26 mouse cellular contexts compared by ENCODE assay signal in the genomic region with DNA sequence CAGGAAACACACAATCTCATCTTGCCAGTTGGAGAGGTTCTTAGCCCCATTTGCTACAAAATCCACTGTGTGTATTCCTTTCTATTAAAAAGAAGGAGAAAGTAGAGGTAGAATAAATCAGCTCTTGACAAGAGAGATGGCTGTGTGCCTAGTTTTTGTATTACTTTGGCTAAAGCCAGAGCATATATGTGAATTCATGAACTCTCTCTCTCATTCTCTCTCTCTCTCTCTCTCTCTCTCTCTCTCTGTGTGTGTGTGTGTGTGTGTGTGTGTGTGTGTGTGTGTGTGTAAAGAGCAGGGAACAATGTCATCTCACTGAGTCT.
DNase-seq lines count a peak whose midpoint lies in the region; ATAC-seq and TF ChIP-seq lines count a peak whose summit lies in the region.
"Had no signal": no experiment of that assay in that cellular context is flagged by ENCODE, and none has a peak within 500 bp of the region (broad histone marks: within the 10 kb centered on the region; RNA-seq: fewer than 3 reads in every experiment).

No protein-coding gene starts in this region.

- no peaks in the 10 kb centered on the region for H3K9me3 ChIP-seq in heart, embryonic 13.5 days
- no peaks in the 10 kb centered on the region for H3K9me3 ChIP-seq in kidney, postnatal 0 days (replicated peaks; ENCODE audit: low read length)
- no peaks in the 10 kb centered on the region for H3K9me3 ChIP-seq in lung, embryonic 16.5 days (ENCODE audit: control insufficient read depth, low read length)
- no peaks in the 10 kb centered on the region for H3K9me3 ChIP-seq in stomach, embryonic 16.5 days (replicated peaks; ENCODE audit: control insufficient read depth, low read length)
- H3K9me3 ChIP-seq: embryonic facial prominence, embryonic 12.5 days; G1E; hindbrain, embryonic 12.5 days; midbrain, embryonic 15.5 days; neural tube, embryonic 13.5 days had no signal

- no peak for DNase-seq in heart, postnatal 4 days
- peak; percentile 57 for DNase-seq in kidney, postnatal 0 days (ENCODE audit: low spot score)
- DNase-seq in kidney, postnatal 10 days, result no peak
- DNase-seq in lung, postnatal 10 days, result no peak
- no peak for DNase-seq in ovary, postnatal 36 days (ENCODE audit: low spot score)
- DNase-seq: adrenal gland, adult 8-10 months; cerebellum, adult 8-10 months; cerebellum, postnatal 25 days; forebrain, postnatal 0 days; kidney, adult 18-20 months; layer of hippocampus, postnatal 36 days; left cerebral cortex, postnatal 4 days; right cerebral cortex, postnatal 14 days; thymus, adult 2 months; thymus, postnatal 36 days had no signal

- no peaks in the 10 kb centered on the region for H3K36me3 ChIP-seq in heart, embryonic 13.5 days
- no peaks in the 10 kb centered on the region for H3K36me3 ChIP-seq in kidney, postnatal 0 days (ENCODE audit: insufficient read depth, low read length)
- no peaks in the 10 kb centered on the region for H3K36me3 ChIP-seq in lung, embryonic 16.5 days (ENCODE audit: control insufficient read depth, insufficient read depth, low read length)
- H3K36me3 ChIP-seq in stomach, embryonic 16.5 days (ENCODE audit: control insufficient read depth, insufficient read depth, low read length), result no peaks in the 10 kb centered on the region
- H3K36me3 ChIP-seq: embryonic facial prominence, embryonic 12.5 days; G1E; hindbrain, embryonic 12.5 days; midbrain, embryonic 15.5 days; neural tube, embryonic 13.5 days had no signal

- ATAC-seq in heart, embryonic 13.5 days (ENCODE audit: extremely low read depth, insufficient number of reproducible peaks, low FRiP score, low TSS enrichment), result no peak
- no peak for ATAC-seq in kidney, postnatal 0 days (replicated peaks; ENCODE audit: low FRiP score, low read depth)
- no peak for ATAC-seq in lung, embryonic 16.5 days (ENCODE audit: low read depth)
- ATAC-seq in stomach, embryonic 16.5 days (ENCODE audit: insufficient read depth, low FRiP score), result peak; percentile 18; the same call in 1 of the 2 replicates
- ATAC-seq: hindbrain, postnatal 0 days; midbrain, embryonic 15.5 days had no signal

- H3K9ac ChIP-seq in heart, embryonic 13.5 days, result no peak overlapping the region
- no peak overlapping the region for H3K9ac ChIP-seq in kidney, postnatal 0 days (ENCODE audit: low read depth, low read length)
- no peak overlapping the region for H3K9ac ChIP-seq in lung, embryonic 16.5 days (ENCODE audit: low read length)
- H3K9ac ChIP-seq in stomach, embryonic 16.5 days (ENCODE audit: low read length), result no peak overlapping the region
- H3K9ac ChIP-seq: embryonic facial prominence, embryonic 12.5 days; forebrain, postnatal 0 days; hindbrain, embryonic 12.5 days; liver, embryonic 14.5 days; midbrain, embryonic 15.5 days; neural tube, embryonic 13.5 days had no signal

- H3K4me2 ChIP-seq in heart, embryonic 13.5 days, result no peak overlapping the region
- H3K4me2 ChIP-seq in kidney, postnatal 0 days (ENCODE audit: low read length), result no peak overlapping the region
- H3K4me2 ChIP-seq in lung, embryonic 16.5 days (ENCODE audit: low read depth, low read length), result no peak overlapping the region
- H3K4me2 ChIP-seq in stomach, embryonic 16.5 days (ENCODE audit: low read depth, low read length), result no peak overlapping the region
- H3K4me2 ChIP-seq: embryonic facial prominence, embryonic 12.5 days; hindbrain, embryonic 12.5 days; midbrain, embryonic 15.5 days; neural tube, embryonic 13.5 days had no signal

- no peak for TF ChIP-seq CTCF in kidney, postnatal 0 days (IDR thresholded peaks at IDR 0.05; ENCODE audit: low read depth)

- H3K27ac ChIP-seq in heart, embryonic 13.5 days (replicated peaks), result peak overlapping the region; percentile 50
- H3K27ac ChIP-seq in kidney, postnatal 0 days, result 0 out of 2 replicates have a peak overlapping the region, but pooled peaks have one; percentile 42
- H3K27ac ChIP-seq in lung, embryonic 16.5 days (ENCODE audit: low read length), result peak overlapping the region; percentile 74
- H3K27ac ChIP-seq in stomach, embryonic 16.5 days (ENCODE audit: low read length), result 0 out of 2 replicates have a peak overlapping the region, but pooled peaks have one; percentile 81
- H3K27ac ChIP-seq: embryonic facial prominence, embryonic 12.5 days; heart, adult 2 months; hindbrain, embryonic 12.5 days; liver, embryonic 14.5 days; midbrain, embryonic 15.5 days; neural tube, embryonic 13.5 days had no signal

- H3K4me1 ChIP-seq in heart, embryonic 13.5 days, result peaks cover 29% of the 10 kb centered on the region
- 0 out of 2 replicates have a peak, but pooled peaks cover 8% of the 10 kb centered on the region for H3K4me1 ChIP-seq in kidney, postnatal 0 days (replicated peaks; ENCODE audit: insufficient read depth, low read length)
- H3K4me1 ChIP-seq in lung, embryonic 16.5 days (replicated peaks; ENCODE audit: control insufficient read depth, insufficient read depth, low read length), result peaks cover 22% of the 10 kb centered on the region
- H3K4me1 ChIP-seq in stomach, embryonic 16.5 days (ENCODE audit: control insufficient read depth, insufficient read depth, low read length), result peaks cover 9% of the 10 kb centered on the region; the same call in 1 of the 2 replicates
- H3K4me1 ChIP-seq: embryonic facial prominence, embryonic 12.5 days had no signal

- no peaks in the 10 kb centered on the region; the same call in 1 of the 2 replicates for H3K27me3 ChIP-seq in heart, embryonic 13.5 days (replicated peaks)
- H3K27me3 ChIP-seq in kidney, postnatal 0 days (ENCODE audit: insufficient read depth, low read length), result no peaks in the 10 kb centered on the region
- no peaks in the 10 kb centered on the region for H3K27me3 ChIP-seq in lung, embryonic 16.5 days (ENCODE audit: control insufficient read depth, insufficient read depth, low read depth, low read length)
- no peaks in the 10 kb centered on the region for H3K27me3 ChIP-seq in stomach, embryonic 16.5 days (ENCODE audit: control insufficient read depth, insufficient read depth, low read length)
- H3K27me3 ChIP-seq: embryonic facial prominence, embryonic 12.5 days; hindbrain, embryonic 12.5 days; midbrain, embryonic 15.5 days; neural tube, embryonic 13.5 days had no signal

- H3K4me3 ChIP-seq in heart, embryonic 13.5 days, result no peak overlapping the region
- no peak overlapping the region for H3K4me3 ChIP-seq in kidney, postnatal 0 days (replicated peaks; ENCODE audit: low read depth, low read length)
- H3K4me3 ChIP-seq in lung, embryonic 16.5 days (ENCODE audit: low read length), result no peak overlapping the region
- no peak overlapping the region for H3K4me3 ChIP-seq in stomach, embryonic 16.5 days (replicated peaks; ENCODE audit: low read length)
- H3K4me3 ChIP-seq: embryonic facial prominence, embryonic 12.5 days; heart, adult 2 months; hindbrain, embryonic 12.5 days; midbrain, embryonic 15.5 days; neural tube, embryonic 13.5 days had no signal
